Mouse (Mus musculus) brain, adult 2 months (tissue): ENCODE data around the gene Alox12.
A peak's percentile ranks its signal among the peaks of the same experiment; 100 is the strongest.

Experiments
- DNase-seq: peaks from one replicate; pipeline ENCODE4 v3.0.0; 2011; ENCODE audit warnings: low read depth, low spot score

Gene Alox12

DNA sequence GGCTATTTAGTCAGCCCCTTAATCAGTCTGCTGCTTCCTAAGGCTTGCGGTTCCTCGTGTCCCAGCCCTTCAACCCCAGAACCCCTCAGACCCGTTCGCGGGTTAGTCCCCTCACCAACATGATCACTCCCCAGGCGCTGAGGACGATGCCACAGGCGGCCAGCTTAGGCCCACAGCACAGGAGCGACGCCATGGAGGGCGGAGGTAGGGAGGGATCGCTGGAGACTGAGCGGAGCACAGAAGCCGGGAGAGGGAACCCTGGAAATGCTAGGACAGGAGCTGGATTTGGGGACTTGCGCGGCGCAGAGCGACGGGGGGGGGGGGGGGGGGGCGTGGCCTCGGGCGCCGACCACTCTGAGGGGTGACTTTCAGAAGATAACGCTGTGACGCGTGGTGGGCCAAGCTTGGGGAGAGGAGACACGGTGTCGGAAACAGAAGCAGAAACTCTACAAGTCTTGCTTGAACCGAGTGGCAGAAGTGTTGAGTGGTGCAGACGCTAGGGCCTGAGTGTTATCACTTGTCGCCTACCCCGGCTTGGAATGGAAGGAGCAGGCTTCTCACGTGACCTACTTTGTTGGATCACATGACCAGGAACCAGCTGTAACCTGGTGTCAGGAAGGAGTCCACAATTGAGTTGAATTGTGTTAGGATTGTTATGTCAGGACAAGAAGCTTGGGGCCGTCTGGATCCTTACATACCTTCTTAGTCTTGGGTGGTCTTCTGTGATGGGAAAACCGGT is 15.4 kb downstream of the Alox12 start, which contains the start of the genes Gm21988 and Rnasek:
Gene Gm21988 (minus strand): TSS at position 290 of the 739 bp plus-strand sequence.
Gene Rnasek (minus strand): TSS at position 302 of the 739 bp plus-strand sequence.
- peak; percentile 96 for DNase-seq

DNA sequence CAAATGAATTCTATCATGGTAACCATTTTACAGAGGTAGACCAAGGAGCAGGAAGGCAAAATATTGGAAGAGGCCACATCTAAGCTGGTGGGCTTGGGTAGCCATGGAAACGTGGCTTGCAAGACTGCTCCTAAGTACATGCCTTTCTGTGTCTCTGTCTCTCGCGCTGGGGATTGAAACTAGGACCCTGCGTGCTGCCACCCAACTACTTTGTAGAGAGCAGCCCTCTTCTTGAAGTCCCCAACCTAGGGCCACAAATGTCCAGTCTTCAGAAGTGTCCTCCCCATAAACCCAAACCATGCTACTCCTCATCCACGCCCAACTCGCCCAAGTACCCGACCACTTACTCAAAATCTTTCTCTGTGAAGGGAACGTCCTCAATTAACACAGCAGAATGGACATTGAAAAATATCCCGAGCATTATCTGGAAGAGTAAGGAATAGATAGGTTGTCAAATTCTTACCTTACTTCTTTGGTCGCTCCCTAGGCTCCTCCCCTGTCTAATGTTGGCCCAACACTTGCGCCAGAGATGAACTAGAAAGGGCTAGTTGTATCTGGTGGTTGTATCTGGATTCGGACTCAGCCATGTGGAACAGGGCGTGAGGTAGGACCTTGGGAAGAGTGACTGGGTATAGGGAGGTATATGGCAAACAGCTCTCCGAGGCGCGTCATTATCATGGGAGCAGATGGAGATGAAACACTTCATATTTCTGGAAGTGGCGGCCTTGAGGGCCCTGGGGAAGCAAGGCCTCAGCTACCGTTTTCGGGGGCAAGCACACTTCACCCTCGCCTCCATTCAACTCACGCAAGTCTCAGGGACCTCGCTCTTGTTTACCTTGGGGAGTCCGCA is 16.3 kb downstream of the Alox12 start:
- peak; percentile 56 for DNase-seq

DNA sequence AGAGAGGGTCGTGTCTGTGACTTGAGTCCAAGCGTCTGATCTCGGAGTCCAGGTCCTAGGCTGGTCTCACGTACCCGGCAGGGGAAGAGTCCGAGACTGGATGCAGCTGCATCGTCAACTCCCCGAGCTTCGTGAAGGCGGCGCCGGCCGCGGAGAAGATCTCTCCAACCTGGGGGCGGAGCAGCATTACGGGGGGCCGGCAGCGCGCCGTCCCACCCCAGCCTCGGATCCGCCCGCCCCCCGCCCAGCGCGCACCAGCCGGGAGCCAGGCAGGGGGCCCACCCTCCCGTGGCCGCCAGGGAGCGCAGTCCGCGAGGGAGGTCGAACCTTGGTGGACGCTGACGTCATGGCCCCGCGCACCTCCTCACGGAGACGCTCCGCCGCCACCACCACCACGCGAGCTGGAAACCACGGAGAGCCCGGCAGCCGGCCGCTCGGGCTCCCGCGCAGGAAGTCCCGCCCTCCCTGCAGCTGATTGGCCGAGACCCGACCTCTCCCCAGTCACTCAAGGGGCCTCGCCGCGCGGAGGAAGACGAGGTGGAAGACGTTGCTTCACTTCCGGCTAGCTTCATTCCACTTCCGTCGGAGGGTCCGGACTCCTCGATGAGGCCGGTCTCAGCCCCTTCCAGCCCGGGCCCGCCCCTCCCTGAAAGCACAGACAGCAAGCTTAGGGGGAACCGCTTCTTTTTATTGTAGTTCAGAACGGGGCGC is 17.5 kb downstream of the Alox12 start, which contains the start of gene 0610010K14Rik:
Gene 0610010K14Rik (minus strand): TSS at position 458 of the 711 bp plus-strand sequence.
- peak; percentile 99 for DNase-seq

DNA sequence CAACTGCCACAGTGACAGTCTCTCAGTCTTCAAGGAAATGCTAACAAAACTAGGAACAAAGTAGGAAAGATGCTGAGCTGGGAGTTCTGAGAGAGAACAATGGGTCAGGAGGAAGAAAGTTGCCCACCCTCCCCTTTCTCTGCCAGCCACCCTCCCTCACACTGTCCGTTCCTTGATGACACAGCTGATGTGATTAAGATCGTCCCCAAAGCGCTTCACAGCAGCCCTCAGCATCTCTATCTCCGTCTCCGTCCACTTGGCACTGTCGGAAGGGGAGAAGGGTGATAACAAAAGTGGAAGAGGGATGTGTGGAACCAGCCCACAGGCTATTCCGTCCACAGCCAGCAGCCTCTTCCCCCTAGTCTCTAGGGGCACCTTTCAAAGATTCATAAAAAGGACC is 18.4 kb downstream of the Alox12 start:
- DNase-seq = no peak

DNA sequence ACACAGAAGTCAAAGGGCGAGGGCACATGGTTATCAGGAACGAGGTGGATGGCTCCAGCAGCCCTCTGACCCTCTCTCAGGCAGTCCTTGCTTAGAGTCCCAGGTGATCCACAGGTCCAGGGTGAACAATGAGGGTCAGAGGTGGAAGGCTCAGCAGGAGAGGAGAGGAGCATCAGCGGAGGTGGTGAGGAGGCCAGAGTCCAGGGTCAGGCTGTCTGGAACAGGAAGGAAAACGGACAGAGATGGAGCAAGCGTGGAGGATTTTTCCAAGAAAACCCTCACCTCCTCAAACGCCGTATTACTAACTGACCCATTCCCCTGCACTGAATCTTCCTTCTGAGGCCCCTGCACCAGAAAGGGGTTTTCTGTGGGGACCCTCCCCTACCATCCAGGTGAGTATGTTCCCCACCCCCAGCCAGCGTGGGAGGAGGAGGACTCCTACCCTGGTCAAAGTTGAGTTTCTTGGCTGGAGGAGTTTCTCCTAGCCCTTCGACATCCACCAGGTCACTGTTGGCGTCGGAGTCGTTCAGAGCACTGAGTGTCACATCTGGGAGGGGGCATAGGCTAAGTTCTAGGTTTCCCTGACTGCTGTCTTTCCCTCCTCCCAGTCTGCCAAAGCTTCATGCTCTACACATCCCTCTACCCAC is 19.8 kb downstream of the Alox12 start:
- DNase-seq = no peak

DNA sequence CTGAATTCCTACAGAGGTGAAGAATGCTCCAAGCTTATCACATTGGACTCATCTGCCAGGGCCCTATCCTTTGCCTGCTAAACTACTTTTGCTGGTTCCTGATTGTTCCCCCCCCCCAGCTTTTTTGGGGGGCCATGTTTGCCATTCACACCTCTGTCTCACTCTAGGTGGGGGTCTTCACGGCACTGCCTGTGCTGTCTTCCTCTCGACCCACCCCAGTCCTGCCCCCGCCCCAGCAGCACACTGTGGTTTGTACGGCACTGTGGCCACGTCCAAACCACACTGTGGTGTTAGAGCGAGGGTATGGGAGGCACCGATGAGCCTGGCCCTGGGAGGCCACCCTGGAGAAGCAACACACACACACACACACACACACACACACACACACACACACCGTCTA is 20.7 kb downstream of the Alox12 start:
- no peak for DNase-seq

DNA sequence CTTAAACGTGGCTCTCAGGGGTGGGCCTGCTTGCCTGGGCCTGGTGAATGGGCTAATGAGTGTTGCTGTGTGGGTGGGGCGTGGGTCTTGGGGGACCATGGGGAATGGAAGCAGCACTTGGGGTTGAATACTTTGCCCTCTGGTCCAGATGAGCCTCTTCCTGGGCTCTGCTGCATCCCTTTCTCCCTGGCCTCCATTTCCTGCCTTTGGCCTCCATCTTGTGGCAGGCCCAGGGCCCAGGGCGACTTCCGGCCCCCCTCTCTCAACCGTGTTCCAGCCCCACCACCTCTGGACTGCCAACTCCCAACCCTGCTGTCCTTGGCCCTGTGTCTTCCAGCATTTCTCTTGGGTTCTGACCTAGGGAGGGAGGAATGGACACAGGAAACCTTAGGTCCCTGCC is 21.1 kb downstream of the Alox12 start:
- DNase-seq = no peak

DNA sequence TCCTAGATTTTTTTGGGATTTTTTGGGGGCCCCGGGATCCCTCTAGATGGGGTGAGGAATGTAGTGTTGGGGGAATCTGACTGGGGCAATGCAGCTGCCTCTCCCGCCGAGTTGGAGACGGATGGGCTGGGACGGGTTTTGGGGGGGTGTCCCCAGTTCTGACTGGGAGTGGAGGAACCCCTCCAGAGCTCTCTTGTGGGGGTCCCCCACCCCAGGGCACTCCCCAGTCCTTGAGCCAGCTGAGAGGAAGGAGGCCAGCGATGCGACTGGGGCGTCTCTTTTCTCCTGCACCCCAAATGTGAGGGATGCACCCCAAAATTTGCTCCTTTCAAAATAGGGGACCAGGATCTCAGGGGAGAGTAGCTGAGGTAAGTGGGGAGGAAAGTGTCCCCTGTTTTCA is 22.1 kb downstream of the Alox12 start:
- DNase-seq = no peak

DNA sequence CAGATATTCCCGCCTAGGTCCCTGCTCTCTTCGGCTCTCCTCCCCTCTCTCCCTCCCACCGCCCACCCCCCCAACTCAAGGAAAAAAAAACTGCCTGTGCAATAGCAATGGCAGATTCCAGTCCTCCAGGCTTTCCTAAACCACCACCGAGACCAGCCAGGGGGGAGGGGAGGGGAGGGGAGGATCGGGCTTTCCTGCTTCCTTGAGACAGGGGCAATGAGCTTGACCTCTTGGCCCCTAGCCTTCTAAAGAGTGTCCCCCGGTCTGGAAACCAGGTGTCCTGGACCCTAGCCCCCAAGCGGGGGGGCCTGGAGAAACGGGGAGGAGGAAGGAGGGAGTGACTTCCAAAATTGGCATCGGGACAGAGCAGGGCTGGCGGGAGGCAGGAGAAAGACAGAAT is 22.6 kb downstream of the Alox12 start:
- peak; percentile 75 for DNase-seq

DNA sequence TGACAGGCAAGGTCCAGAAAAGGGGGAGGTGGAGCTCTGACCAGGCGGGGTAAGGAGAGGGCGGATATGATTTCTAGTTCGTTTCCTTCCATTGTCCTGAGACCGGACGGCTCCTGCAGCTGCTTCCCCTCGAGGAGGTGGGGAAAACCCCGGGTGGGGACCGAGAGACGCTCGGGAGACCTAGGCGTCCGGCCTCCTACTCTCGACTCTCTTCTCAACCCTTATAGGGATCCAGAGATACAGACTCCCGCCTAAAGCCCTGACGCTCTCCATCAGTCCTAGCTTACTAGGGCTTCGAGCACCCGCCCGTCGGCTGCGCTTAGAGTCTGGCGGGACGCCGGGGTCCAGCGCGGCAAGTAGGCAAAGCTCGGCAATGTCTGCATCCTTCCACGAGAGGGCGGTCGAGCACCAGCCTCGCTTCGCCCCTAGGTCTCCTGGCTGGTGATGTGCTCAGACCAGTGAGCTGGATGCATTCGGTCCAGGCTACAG is 24.9 kb downstream of the Alox12 start:
- peak; percentile 88 for DNase-seq

DNA sequence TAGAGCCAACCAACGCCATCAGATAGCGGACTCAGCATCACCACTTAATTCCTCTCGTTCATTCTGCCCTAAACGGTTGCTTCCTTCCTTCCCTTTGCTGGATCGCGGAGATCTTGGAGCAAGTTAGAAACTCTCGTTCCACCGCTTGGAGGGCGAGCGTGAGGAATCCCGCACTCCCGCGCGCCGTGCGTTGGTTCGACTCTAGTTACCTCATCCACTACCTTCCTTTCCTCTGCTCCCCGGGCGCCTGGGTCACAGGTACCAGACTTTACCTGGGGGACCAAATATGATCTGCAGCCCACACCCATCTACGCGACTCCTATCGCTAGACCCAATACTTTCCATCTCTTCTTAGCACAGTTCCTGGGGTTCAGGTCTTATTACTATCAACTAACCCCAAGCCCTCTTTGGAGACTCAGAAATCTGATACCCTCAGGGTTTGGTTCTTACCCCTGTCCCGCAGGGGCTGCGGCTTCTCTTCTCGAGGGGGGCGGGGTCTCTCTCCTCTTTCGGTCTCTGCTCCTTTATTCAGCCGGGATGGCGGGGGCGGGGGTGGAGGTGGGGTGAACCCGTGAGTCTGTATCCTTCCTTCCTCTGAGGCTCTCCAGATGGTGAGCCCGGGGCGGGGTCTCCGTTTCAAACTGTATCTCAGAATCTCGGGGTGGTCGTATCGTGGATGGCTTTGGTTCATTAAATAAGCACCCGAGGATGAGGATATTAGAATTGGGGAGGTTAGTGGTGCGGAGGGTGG is 25.7 kb downstream of the Alox12 start, which contains the start of gene Bcl6b:
Gene Bcl6b (minus strand): TSS at position 539 of the 751 bp plus-strand sequence.
- no peak for DNase-seq

DNA sequence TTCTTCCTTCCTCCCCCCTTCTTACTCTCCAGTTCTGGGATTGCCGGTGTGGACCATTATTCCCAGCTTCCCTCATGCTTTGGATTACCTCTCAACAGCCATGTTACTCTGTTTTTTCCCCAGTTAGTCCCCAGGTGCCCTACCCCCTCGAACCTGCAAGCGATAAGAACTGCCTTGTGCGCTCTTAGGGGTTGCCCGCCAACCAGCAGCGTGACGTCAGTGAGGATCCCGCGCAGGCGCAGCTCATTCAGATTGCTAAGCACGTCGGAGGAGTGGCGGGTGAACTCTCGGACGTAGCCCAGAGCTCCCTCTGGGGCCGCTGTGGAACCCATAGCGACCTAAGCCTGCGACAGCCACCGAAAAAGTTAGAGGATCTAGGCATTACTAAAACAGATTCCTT is 26.3 kb downstream of the Alox12 start:
- DNase-seq = peak; percentile 92

DNA sequence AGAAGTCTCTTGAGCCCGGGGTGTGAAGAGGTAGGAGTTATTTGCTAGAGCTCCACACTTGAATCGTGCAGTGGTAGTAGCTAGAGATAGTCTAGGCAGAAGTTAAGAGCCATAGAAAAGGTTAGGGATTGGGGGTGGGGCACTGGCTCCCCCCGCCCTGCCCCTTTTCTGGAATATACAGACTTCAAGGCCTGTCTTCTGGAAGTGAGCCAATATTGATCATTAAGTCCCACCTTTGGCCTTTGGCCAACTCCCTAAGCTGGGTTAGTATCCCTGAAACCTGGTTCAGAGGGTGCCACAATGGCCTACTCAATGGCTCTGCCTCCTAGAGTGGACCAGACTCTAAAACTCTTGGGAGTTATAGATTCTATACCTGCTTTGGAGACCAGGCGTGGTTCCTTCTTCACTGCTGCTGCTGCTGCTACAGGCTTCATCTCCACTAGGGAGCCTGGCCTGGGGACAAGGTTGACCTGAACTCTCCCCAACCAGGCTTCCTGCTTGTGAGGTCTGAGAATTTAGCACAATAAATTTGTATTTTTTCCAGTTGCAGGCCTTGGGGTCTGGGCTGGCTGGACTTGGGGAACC is 27.4 kb downstream of the Alox12 start:
- no peak for DNase-seq

DNA sequence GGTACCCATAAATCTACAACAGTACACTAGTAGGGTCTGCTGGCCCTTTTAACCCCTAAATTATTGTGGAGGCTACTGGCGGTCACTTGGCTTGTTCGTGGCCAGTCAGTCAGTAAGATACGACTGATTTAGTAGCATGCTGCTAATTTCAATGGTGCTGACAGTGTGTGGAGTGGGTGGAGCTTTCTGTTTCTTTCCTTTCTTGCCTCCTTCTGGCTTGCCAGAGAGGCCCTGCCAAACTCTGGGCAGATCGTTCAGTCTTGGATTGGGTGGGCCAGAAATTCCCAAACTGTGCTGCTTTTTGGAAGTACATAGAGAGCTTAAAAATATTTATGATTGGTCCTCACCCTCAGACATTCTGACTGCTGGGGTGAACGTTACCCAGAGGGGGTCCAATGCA is 28.0 kb downstream of the Alox12 start:
- peak; percentile 74 for DNase-seq

DNA sequence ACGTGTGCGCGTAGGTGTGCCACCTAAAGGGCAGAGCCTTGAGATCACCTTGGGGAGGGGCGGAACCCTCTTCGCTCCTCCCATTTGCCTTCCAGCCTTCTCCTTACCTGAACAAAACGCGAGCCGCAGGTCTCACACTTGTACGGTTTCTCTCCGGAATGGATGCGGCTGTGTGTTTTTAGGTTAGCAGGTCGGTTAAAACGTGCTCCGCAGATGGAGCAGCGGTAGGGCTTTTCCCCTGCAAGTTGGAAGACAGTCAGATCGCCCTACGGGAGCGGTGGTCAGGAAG is 28.6 kb downstream of the Alox12 start:
- DNase-seq = no peak

DNA sequence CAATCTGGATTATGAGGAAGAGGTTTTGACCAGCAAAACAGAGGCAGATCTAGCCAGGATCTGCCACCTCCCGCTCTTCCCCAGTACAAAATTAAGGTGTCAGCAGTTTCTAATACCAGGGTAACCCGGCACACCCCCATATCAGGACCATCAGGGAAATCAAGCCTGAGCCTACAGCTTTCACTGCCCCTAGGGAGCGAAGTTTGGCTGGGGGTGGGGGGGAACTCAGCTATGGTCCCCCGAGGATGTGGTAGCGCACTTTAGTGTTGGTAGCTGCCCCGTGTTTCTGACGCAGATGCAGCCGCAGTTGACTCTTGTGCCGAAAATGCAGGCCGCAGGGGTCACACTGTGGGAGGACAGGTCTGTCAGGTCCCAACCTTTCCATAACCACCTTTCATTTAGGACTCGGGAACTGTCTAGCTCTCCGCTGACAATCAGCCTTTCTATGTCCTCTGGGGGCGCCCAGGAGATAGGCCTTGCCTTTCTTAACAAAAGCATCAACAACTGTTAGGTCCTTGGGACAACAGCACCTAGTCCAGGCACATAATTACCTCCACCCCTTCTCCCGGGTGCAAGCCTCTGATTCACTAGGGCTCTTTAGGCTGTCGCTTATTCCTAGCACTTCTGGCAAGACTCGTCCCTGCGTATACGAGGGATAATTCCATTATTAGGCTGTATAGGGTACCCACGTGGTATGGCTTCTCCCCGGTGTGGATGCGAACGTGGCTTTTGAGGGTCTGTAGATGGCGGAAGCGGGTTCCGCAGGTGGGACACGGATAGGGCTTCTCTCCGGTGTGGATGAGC is 29.2 kb downstream of the Alox12 start:
- no peak for DNase-seq

DNA sequence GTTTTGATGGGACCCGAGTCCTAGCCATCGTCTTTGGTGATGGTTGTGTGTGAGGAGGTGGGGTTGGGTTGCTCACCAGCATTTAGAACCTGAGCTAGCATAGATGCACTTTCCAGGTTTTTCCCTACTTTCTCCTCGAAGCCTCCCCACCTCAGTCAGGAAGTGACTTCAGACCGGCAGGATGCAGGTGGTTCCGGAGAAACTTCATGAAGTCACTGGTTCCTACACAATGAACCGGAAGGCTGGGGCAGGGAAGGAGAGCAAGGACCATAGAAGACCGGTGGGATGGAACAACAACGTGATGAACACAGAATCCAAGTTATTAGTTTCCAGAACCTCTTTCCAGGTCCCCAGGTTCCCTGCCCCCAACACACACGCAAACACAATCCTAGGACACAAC is 31.4 kb downstream of the Alox12 start:
- DNase-seq = no peak

DNA sequence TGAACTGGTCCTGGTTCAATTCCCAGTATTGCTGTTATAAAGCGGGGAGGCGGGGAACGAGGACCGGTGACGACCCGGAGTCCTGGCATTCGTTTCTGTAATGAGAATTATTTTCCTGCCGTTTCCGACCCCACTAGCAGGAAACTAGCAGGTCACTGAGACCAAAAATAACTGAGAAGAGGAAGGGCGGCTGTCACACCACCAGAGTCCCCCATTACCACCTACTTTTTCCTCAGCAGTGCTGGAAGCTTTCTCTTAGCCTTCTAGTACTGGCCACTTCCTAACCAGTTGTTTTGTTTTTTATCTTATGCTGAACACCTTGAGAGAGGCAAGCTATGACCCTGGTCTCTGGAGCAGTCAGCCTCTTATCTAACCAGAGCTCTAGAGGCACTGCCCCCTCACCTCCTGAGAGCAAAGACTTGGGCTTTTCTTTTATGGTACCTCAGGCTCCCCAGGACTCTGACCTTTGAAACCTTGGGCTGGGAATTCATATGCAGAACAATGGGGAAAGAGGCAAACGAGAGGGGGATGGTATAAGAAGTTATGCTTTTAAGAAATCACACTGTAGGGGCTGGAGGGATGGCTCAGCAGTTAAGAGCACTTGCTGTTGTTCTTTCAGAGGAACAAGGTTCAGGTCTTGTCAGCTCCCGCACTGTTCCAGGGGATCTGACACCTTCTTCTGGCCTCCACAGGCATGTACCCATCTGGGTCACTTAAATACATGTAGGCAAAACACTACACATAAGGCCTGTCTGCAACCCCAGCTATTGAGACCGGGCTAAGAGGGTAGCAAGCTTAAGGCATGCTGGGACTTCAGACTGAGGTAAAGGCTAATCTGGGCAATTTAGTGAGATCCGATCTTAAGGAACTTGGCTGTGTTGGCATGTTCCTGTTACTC is 33.3 kb downstream of the Alox12 start:
- no peak for DNase-seq
